Mouse (Mus musculus) limb, embryonic 15.5 days (tissue): ENCODE results near the gene Fkbp5. TPM values are rescaled to one million over a fixed set of nuclear protein-coding genes. Genes with fewer than 3 reads are reported as not detected.
"Not testable (repeated sequence)": the region's sequence is repeated elsewhere in the genome, so short reads cannot be mapped to it uniquely, and the experiment has no call there.

Experiments
- ATAC-seq: fragments of 200-750 bp; cut with Nextera tagmentation; 2 replicates; pipeline ENCODE4 v1.8.0; 2017; ENCODE audit warnings: low read depth, moderate TSS enrichment; ENCODE audit not compliant: insufficient number of reproducible peaks, low FRiP score, low TSS enrichment
- H3K27ac ChIP-seq: fragments of 300-500 bp; sonication (generic); 2 replicates; pipeline ENCODE4 v1.5.1; 2015; ENCODE audit warnings: moderate library complexity, mild to moderate bottlenecking, inconsistent platforms
- H3K27me3 ChIP-seq: fragments of 300-500 bp; sonication (generic); 2 replicates; pipeline ENCODE4 v1.6.1; 2015; ENCODE audit warnings: inconsistent platforms
- H3K36me3 ChIP-seq: fragments of 300-500 bp; sonication (generic); 2 replicates; pipeline ENCODE4 v1.6.1; 2015; ENCODE audit warnings: inconsistent platforms
- H3K4me1 ChIP-seq: fragments of 300-500 bp; sonication (generic); 2 replicates; pipeline ENCODE4 v1.6.1; 2015; ENCODE audit warnings: inconsistent platforms
- H3K4me2 ChIP-seq: fragments of 300-500 bp; sonication (generic); 2 replicates; pipeline ENCODE4 v1.6.1; 2015; ENCODE audit warnings: mild to moderate bottlenecking, inconsistent platforms
- H3K4me3 ChIP-seq: fragments of 300-500 bp; sonication (generic); 2 replicates; pipeline ENCODE4 v1.5.1; 2015; ENCODE audit warnings: mild to moderate bottlenecking, inconsistent platforms
- H3K9ac ChIP-seq: fragments of 300-500 bp; sonication (generic); 2 replicates; pipeline ENCODE4 v1.6.1; 2015; ENCODE audit warnings: inconsistent platforms
- H3K9me3 ChIP-seq: fragments of 300-500 bp; sonication (generic); 2 replicates; pipeline ENCODE4 v1.6.1; 2016; ENCODE audit warnings: inconsistent platforms
- WGBS: fragments of 180-500 bp; shearing (Covaris S2); methylation state at CpG from one replicate; pipeline ENCODE4 v1.1.7; 2015; 5-methylcytosine and 5-hydroxymethylcytosine counted together
- polyA plus RNA-seq: library from polyadenylated mRNA; unstranded; fragments of >200 nt; fragmentation: Nextera tagmentation; extraction: Ambion mirVana; gene quantifications from 2 replicates; pipeline ENCODE4 v1.2.1, GENCODE M21; 2015

The Fkbp5 gene
- polyA plus RNA-seq, 1 experiment from 2014 or later, result 42.1 TPM

DNA sequence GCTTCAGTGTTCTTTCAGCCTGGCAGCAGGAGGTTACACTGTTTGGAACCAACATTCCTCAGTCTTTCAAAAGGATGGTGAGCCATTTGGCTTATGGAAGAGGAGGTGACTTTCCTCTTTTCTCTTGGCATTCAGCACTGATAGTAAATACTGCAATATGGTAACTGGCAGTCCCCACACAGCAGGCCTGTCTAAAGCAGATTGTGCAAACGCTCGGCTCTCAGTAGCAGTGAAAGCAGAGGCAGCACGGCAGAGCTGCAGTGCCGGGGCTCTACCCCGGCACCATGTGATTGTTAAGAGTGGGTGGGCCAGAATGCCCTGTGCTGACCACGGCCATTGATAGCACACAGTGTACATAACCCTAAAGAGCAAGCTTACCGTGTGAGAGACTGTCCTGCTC is 110.9 kb downstream of the Fkbp5 start:
- Histone ChIP-seq H3K4me1 (peaks cover 13% of the 10 kb centered on the region), H3K27me3 (no peaks in the 10 kb centered on the region), H3K27ac (no peak overlapping the region), H3K4me2 (no peak overlapping the region), H3K9ac (no peak overlapping the region), H3K4me3 (no peak overlapping the region), H3K9me3 (no peaks in the 10 kb centered on the region), H3K36me3 (peaks cover 29% of the 10 kb centered on the region)
- 88% methylated on average over 7 of the region's 7 CpGs for WGBS
- ATAC-seq, result no peak

DNA sequence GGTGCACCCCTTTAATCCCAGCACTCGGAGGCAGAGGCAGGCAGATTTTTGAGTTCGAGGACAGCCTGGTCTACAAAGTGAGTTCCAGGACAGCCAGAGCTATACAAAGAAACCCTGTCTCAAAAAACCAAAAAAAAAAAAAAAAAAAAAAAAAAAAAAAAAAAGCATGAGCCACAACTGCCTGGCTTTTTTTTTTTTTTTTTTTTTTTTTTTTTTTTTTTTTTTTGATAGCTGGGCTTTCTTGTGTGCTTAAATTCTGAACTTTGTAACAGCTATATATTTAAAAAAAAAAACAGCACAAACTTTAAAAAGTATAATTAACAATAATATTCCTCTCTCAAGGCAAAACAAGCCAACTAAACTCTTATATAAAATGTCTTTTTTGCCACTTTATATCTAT is 112.6 kb downstream of the Fkbp5 start:
- ATAC-seq, H3K4me1 ChIP-seq, H3K9ac ChIP-seq, H3K27ac ChIP-seq, H3K4me3 ChIP-seq, H3K9me3 ChIP-seq, H3K4me2 ChIP-seq, H3K27me3 ChIP-seq: not testable (repeated sequence)
- 98% methylated on average over 2 of the region's 2 CpGs for WGBS
- peaks cover 30% of the 10 kb centered on the region for H3K36me3 ChIP-seq

DNA sequence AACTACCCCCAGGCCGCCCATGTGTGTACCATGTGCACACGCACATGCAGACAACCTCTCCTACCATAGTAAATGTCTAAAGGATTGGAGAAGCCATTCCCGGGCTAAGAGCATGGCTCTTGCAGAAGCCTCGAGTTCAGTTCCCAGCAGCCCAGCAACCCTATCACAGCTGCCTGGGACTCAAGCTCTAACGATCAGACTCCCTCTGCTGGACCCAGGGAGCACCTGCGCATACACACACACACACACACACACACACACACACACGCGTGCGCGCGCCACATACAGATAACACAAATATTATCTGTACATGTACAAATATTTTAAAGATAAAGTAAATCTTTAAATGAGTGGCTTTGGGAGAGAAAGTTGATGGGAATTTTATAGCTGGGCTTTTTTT is 113.0 kb downstream of the Fkbp5 start:
- Histone ChIP-seq H3K9ac (no peak overlapping the region), H3K4me2 (no peak overlapping the region), H3K9me3 (no peaks in the 10 kb centered on the region), H3K4me1 (peaks cover 5% of the 10 kb centered on the region; the same call in 1 of the 2 replicates), H3K36me3 (peaks cover 35% of the 10 kb centered on the region), H3K27ac (no peak overlapping the region), H3K4me3 (no peak overlapping the region), H3K27me3 (no peaks in the 10 kb centered on the region)
- ATAC-seq, result no peak
- WGBS, result 95% methylated on average over 11 of the region's 11 CpGs

DNA sequence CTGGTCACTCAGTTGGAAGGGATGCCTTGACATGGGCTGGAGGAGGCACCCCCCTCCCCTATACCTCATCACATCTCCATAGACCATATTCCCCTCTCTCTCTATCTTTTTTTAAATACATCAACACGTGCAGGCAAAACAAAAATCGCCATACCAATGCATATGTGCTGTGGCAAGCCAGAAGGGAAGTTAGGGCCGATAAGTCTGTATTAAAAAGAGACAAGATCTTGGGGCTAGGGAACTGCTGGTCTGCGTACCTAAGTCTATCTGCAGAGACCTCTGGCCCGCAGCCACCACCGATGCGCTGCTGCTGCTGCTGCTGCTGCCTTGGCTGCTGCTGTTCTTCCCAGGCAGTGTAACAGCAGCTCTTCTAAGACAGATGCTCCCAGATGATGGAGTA is 122.3 kb downstream of the Fkbp5 start:
- H3K4me3 ChIP-seq, result no peak overlapping the region
- H3K27ac ChIP-seq, result peak overlapping the region; percentile 86; the same call in 1 of the 2 replicates
- no peaks in the 10 kb centered on the region for H3K27me3 ChIP-seq
- no peak overlapping the region for H3K9ac ChIP-seq
- no peak for ATAC-seq
- H3K36me3 ChIP-seq, result peaks cover 16% of the 10 kb centered on the region
- no peak overlapping the region for H3K4me2 ChIP-seq
- no peaks in the 10 kb centered on the region for H3K9me3 ChIP-seq
- 73% methylated on average over 7 of the region's 7 CpGs for WGBS
- H3K4me1 ChIP-seq, result peaks cover 26% of the 10 kb centered on the region

DNA sequence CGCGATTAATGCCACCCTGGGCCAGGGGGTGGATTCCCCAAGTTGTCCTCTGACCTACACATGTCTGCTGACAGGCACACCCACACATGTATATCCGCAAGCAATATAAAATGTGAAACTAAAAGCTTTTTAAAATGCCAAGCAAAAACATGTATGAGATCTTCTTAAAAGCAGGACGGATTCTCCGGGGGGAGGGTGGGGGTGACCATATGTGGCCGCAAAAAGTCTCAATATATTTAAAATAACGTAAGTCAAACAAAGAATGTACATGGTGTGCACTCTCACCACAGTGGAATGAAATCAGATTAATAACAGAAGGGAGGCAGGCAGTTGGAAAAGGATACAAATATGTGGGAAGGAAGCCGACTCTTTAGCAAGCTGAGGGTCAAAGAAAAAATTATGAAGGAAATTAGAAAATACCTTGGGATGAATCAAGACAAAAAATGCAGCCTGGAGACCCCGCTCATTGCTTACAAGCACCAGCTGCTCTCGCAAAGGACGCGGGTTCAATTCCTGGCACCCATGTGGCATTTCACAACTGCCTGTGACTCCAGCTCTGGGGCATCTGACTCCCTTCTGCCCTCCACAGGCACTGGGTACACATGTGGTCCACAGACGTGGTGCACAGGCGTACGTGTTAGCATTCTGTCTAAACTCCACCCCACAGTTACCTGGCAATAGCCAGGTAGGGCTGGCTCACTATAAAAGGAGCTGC is 123.1 kb downstream of the Fkbp5 start:
- H3K36me3 ChIP-seq, result peaks cover 10% of the 10 kb centered on the region

DNA sequence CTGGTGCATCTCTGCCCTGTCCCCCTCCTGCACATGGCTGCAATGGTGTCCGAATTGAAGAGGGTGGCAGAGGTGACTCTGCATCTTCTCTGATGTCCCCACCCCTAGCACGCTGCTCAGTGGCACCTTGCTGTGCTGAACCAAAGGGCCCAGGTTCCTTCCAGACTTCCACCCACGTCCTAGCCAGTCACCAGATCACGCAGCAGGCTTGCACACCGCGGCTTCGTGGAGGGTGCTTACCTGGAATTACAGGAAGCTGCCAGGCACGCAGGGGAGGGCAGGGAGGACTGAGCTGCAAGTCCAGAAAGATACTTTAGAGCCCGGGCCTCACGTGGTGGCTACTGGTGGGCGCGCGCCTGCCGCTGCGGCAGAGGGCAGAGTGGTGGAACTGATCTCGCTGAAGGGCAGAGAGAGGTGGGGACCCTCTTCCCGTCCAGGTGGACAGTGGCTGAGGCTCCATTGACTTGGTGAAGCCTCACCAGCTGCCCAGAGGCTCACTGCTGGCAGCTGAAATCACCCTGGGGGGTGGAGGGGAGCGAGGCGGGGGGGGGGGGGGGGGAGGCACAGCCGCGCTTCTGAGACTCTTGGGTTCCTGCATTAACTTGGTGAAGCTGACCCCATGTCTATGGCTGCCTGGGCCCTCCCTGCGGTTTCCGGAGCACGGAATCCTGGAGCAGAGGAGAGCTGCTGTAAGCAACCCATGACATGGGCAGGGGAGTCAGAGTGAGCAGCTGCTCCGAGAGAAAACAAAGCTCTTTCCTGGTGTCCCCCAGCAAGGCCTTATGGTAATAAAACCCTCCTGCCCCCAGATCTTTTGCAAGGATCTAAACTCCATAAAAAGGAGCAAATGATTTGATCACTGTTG is 125.5 kb downstream of the Fkbp5 start:
- no peak for ATAC-seq
- Histone ChIP-seq H3K9ac (0 out of 2 replicates have a peak overlapping the region, but pooled peaks have one; percentile 10), H3K4me3 (0 out of 2 replicates have a peak overlapping the region, but pooled peaks have one; percentile 5)

More for the DNA sequence above, 123.1 kb downstream of the Fkbp5 start:
- 0 out of 2 replicates have a peak, but pooled peaks cover under 1% of the 10 kb centered on the region for H3K27me3 ChIP-seq
- H3K9ac ChIP-seq, result no peak overlapping the region
- H3K4me2 ChIP-seq, result peak overlapping the region; percentile 6; the same call in 1 of the 2 replicates
- H3K4me1 ChIP-seq, result peaks cover 26% of the 10 kb centered on the region
- no peaks in the 10 kb centered on the region for H3K9me3 ChIP-seq
- H3K27ac ChIP-seq, result peak overlapping the region; percentile 86
- no peak for ATAC-seq
- no peak overlapping the region for H3K4me3 ChIP-seq
- 47% methylated on average over 15 of the region's 15 CpGs for WGBS

DNA sequence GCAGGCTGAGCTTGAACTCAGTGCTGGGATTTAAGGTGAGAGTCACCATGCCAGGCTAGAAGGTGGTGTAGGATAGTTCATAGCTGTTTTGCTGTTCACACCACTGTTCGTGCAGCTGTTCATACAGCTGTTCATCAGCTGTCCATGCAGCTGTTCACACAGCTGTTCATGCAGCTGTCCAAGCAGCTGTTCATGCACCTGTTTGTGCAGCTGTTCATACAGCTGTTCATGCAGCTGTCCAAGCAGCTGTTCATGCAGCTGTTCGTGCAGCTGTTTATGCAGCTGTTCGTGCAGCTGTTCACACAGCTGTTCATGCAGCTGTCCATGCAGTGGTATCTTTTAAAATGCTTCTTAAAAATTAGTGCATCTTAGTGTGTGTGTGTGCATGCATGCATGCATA is 128.8 kb downstream of the Fkbp5 start:
- H3K9ac ChIP-seq, result no peak overlapping the region
- WGBS, result 82% methylated on average over 3 of the region's 3 CpGs
- H3K4me3 ChIP-seq, result no peak overlapping the region
- no peak overlapping the region for H3K4me2 ChIP-seq
- no peaks in the 10 kb centered on the region for H3K9me3 ChIP-seq
- ATAC-seq, result no peak
- H3K36me3 ChIP-seq, result no peaks in the 10 kb centered on the region
- peaks cover 18% of the 10 kb centered on the region for H3K4me1 ChIP-seq
- H3K27ac ChIP-seq, result no peak overlapping the region
- peaks cover 16% of the 10 kb centered on the region for H3K27me3 ChIP-seq

More for the DNA sequence above, 125.5 kb downstream of the Fkbp5 start:
- Histone ChIP-seq H3K36me3 (no peaks in the 10 kb centered on the region), H3K9me3 (no peaks in the 10 kb centered on the region), H3K27ac (no peak overlapping the region), H3K4me1 (peaks cover 26% of the 10 kb centered on the region), H3K27me3 (peaks cover 11% of the 10 kb centered on the region), H3K4me2 (peak overlapping the region; percentile 25; the same call in 1 of the 2 replicates)
- WGBS, result 10% methylated on average over 21 of the region's 25 CpGs

DNA sequence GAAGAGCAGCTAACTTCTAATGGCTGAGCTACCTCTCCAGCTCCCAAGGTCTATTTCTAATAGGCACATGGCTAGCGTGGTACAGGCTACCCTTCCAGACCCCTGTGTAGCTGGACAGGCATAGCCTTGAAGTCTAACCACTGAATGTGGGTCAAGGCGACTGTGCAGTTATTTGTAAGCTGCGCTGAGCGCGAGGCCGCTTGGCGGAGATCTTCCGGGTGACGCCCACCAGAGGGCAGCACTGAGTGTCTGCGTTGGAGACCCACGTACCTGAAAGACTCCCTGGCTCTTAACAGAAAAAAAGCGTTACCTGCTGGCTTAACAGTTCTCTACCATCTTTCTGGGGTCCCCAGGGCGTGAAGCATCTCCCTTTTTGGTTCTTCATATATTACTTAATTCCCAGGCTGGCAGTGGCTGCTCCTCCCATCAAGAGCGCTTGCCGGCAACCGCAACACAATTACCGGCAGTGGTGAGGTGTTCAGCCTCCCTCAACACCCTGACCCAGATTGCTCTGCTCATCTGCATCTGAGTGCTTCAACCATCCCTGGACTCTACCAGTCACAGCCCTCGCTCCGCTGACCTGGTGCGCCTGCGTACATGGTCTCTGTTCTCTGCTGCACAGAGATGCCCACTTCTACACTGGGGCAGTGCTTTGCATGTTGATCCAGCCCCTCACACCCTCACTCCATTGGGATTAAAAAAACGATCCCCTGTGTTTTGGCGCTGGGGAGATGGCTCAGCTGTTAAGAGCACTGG is 131.0 kb downstream of the Fkbp5 start:
- Histone ChIP-seq H3K4me3 (no peak overlapping the region), H3K36me3 (no peaks in the 10 kb centered on the region)
- no peak for ATAC-seq

DNA sequence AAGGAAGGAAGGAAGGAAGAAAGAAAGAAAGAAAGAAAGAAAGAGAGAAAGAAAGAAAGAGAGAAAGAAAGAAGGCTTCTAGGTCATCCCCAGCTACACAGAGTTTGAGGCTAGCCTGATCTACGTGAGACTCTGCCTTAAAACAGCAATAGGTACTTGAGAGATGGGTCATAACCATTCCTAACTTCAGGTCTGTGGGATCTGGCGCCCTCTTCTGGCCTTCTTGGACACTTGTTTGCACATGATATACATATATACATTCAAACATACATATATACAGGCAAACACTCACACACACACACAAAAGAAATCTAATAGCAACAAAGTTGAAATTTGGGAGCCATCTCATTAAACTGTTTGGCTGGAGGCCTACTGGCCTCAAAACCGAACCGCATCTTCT is 133.0 kb downstream of the Fkbp5 start:
- ATAC-seq, result no peak
- 68% methylated on average over 4 of the region's 4 CpGs for WGBS
- no peaks in the 10 kb centered on the region for H3K9me3 ChIP-seq

More for the DNA sequence above, 131.0 kb downstream of the Fkbp5 start:
- Histone ChIP-seq H3K27me3 (peaks cover 16% of the 10 kb centered on the region), H3K27ac (no peak overlapping the region), H3K9me3 (no peaks in the 10 kb centered on the region), H3K4me2 (peak overlapping the region; percentile 38; the same call in 1 of the 2 replicates), H3K9ac (no peak overlapping the region), H3K4me1 (peaks cover 9% of the 10 kb centered on the region)
- 5% methylated on average over 23 of the region's 23 CpGs for WGBS

DNA sequence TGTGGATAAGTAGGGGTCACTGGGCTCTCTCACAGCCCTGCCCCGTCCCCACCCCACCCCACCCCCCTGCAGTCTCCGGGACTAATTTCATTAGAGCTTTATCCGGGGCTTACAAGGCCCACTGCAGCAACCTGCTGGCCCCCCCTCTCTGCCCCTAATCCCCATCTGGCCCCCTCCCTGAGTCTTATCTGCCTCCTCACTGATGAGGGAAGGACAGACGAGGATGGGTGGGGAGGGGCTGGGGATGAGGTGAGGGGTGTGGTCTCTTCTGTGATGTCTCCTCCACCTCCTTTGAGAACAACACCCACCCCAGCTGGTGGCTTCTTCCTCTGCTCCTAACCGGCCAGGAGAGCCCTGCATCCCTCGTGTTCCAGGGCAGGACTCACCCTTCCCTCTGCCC is 137.1 kb downstream of the Fkbp5 start:
- 13% methylated on average over 6 of the region's 6 CpGs for WGBS
- no peaks in the 10 kb centered on the region for H3K9me3 ChIP-seq
- peaks cover 7% of the 10 kb centered on the region; the same call in 1 of the 2 replicates for H3K4me1 ChIP-seq
- no peak overlapping the region for H3K9ac ChIP-seq
- H3K4me3 ChIP-seq, result no peak overlapping the region
- H3K27me3 ChIP-seq, result peaks cover 16% of the 10 kb centered on the region
- H3K4me2 ChIP-seq, result no peak overlapping the region
- no peaks in the 10 kb centered on the region for H3K36me3 ChIP-seq
- no peak overlapping the region for H3K27ac ChIP-seq
- ATAC-seq, result no peak

More for the DNA sequence above, 133.0 kb downstream of the Fkbp5 start:
- Histone ChIP-seq H3K36me3 (no peaks in the 10 kb centered on the region), H3K4me1 (peaks cover 9% of the 10 kb centered on the region), H3K9ac (no peak overlapping the region), H3K4me3 (no peak overlapping the region), H3K27ac (no peak overlapping the region), H3K4me2 (no peak overlapping the region), H3K27me3 (peaks cover 16% of the 10 kb centered on the region)

DNA sequence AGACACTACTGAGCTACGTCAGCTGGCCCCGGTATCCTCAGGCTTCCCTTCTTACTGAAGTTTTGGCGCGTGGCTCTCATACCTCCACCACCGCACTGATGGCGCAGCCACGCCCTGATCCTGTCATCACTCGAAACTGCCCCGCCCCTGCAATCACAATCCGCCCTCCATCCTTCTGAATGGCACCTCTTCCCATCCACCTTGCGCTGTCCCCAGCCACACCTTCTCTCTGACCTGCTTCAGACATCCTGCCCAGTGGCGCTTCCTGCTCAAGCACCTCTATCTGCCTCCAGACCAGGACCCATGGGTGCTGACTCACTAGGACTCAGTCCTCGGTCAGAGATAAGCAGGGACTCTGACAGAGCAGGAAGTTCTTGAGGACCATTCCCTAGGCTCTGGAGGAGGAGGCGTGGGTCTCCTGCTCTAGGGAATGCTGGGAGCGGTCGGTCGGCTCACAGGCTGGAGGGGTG is 141.7 kb downstream of the Fkbp5 start:
- Histone ChIP-seq H3K27me3 (peaks cover 31% of the 10 kb centered on the region), H3K9ac (no peak overlapping the region), H3K4me1 (peaks cover 7% of the 10 kb centered on the region), H3K4me3 (no peak overlapping the region), H3K27ac (no peak overlapping the region), H3K4me2 (no peak overlapping the region), H3K9me3 (no peaks in the 10 kb centered on the region), H3K36me3 (no peaks in the 10 kb centered on the region)
- ATAC-seq, result no peak
- WGBS, result 7% methylated on average over 17 of the region's 17 CpGs
